Mouse (Mus musculus) kidney, embryonic 16.5 days (tissue): ENCODE results near the gene Mrgprf. TPM values are rescaled to one million over a fixed set of nuclear protein-coding genes. Genes with fewer than 3 reads are reported as not detected.
A peak's percentile ranks its signal among the peaks of the same experiment; 100 is the strongest.

ENCODE experiments used
- ATAC-seq: fragments of 200-750 bp; cut with Nextera tagmentation; 2 replicates; pipeline ENCODE4 v1.8.0; 2017; ENCODE audit warnings: moderate TSS enrichment; ENCODE audit not compliant: low FRiP score, low TSS enrichment
- H3K27ac ChIP-seq: fragments of 300-500 bp; sonication (generic); 2 replicates; pipeline ENCODE4 v1.5.1; 2014; ENCODE audit warnings: low read length
- H3K27me3 ChIP-seq: fragments of 300-500 bp; sonication (generic); 2 replicates; pipeline ENCODE4 v1.6.1; 2014; ENCODE audit warnings: low read length, control low read depth, mixed read lengths; ENCODE audit not compliant: insufficient read depth
- H3K36me3 ChIP-seq: fragments of 300-500 bp; sonication (generic); 2 replicates; pipeline ENCODE4 v1.6.1; 2014; ENCODE audit warnings: low read length, control low read depth, mixed read lengths; ENCODE audit not compliant: insufficient read depth
- H3K4me1 ChIP-seq: fragments of 300-500 bp; sonication (generic); 2 replicates; pipeline ENCODE4 v1.6.1; 2014; ENCODE audit warnings: low read length, control low read depth, mixed read lengths; ENCODE audit not compliant: insufficient read depth
- H3K4me2 ChIP-seq: fragments of 300-500 bp; sonication (generic); replicated peaks from 2 replicates; pipeline ENCODE4 v1.6.1; 2014; ENCODE audit warnings: low read depth, low read length
- H3K4me3 ChIP-seq: fragments of 300-500 bp; sonication (generic); 2 replicates; pipeline ENCODE4 v1.5.1; 2014; ENCODE audit warnings: mild to moderate bottlenecking, low read length
- H3K9ac ChIP-seq: fragments of 300-500 bp; sonication (generic); replicated peaks from 2 replicates; pipeline ENCODE4 v1.6.1; 2014; ENCODE audit warnings: low read length
- H3K9me3 ChIP-seq: fragments of 300-500 bp; sonication (generic); 2 replicates; pipeline ENCODE4 v1.6.1; 2016; ENCODE audit warnings: low read length, control low read depth
- WGBS: fragments of 180-500 bp; shearing (Covaris S2); extraction: QIAGEN DNeasy Blood & Tissue Kit; methylation state at CpG from one replicate; pipeline ENCODE4 v1.1.7; 2014; 5-methylcytosine and 5-hydroxymethylcytosine counted together
- polyA plus RNA-seq: library from polyadenylated mRNA; unstranded; fragments of >200 nt; fragmentation: Nextera tagmentation; extraction: Ambion mirVana; gene quantifications from 2 replicates; pipeline ENCODE4 v1.2.1, GENCODE M21; 2015

The Mrgprf gene
- polyA plus RNA-seq, 1 experiment from 2014 or later = 3.8 TPM

- H3K27me3 ChIP-seq = no peaks in the 10 kb centered on the region
- H3K36me3 ChIP-seq = no peaks in the 10 kb centered on the region
- 58% methylated on average over 4 of the region's 4 CpGs for WGBS
- H3K4me2 ChIP-seq = no peak overlapping the region
- ATAC-seq = no peak
- H3K9me3 ChIP-seq = no peaks in the 10 kb centered on the region
- H3K4me3 ChIP-seq = no peak overlapping the region
- H3K27ac ChIP-seq = no peak overlapping the region
- H3K9ac ChIP-seq = no peak overlapping the region
- 0 out of 2 replicates have a peak, but pooled peaks cover 6% of the 10 kb centered on the region for H3K4me1 ChIP-seq
Observed at GRCm38 (mm10) chr7:145308866-145309265, 8.2 kb downstream of the Mrgprf start.

GRCm38 (mm10) chr7:145309877-145310276 is 9.2 kb downstream of the Mrgprf start:
- H3K9ac ChIP-seq = no peak overlapping the region
- no peaks in the 10 kb centered on the region for H3K27me3 ChIP-seq
- no peak overlapping the region for H3K4me3 ChIP-seq
- H3K9me3 ChIP-seq = no peaks in the 10 kb centered on the region
- 73% methylated on average over 1 of the region's 1 CpGs for WGBS
- no peak for ATAC-seq
- 0 out of 2 replicates have a peak, but pooled peaks cover 6% of the 10 kb centered on the region for H3K4me1 ChIP-seq
- no peaks in the 10 kb centered on the region for H3K36me3 ChIP-seq
- no peak overlapping the region for H3K4me2 ChIP-seq
- no peak overlapping the region for H3K27ac ChIP-seq

GRCm38 (mm10) chr7:145310526-145310925 is 9.9 kb downstream of the Mrgprf start:
- Histone ChIP-seq H3K9me3 (no peaks in the 10 kb centered on the region), H3K4me1 (0 out of 2 replicates have a peak, but pooled peaks cover 6% of the 10 kb centered on the region), H3K9ac (no peak overlapping the region), H3K36me3 (no peaks in the 10 kb centered on the region), H3K4me2 (no peak overlapping the region), H3K27me3 (no peaks in the 10 kb centered on the region), H3K4me3 (no peak overlapping the region), H3K27ac (0 out of 2 replicates have a peak overlapping the region, but pooled peaks have one; percentile 25)
- peak; percentile 69 for ATAC-seq
- 67% methylated on average over 5 of the region's 5 CpGs for WGBS

- no peak for ATAC-seq
Observed at GRCm38 (mm10) chr7:145312137-145312536, 11.5 kb downstream of the Mrgprf start.

GRCm38 (mm10) chr7:145314785-145315411 is 14.3 kb downstream of the Mrgprf start, which contains the start of gene Mrgprd:
Gene Mrgprd, plus strand, starts transcription at chr7:145314835.
- no peak within 1 kb of the TSS for H3K9ac ChIP-seq
- no peaks in the 10 kb centered on the region for H3K27me3 ChIP-seq
- H3K9me3 ChIP-seq = no peaks in the 10 kb centered on the region
- H3K4me3 ChIP-seq = no peak within 1 kb of the TSS
- no peak within 1 kb of the TSS for H3K4me2 ChIP-seq
- H3K36me3 ChIP-seq = no peaks in the 10 kb centered on the region
- H3K27ac ChIP-seq = no peak within 1 kb of the TSS
- H3K4me1 ChIP-seq = 0 out of 2 replicates have a peak, but pooled peaks cover 6% of the 10 kb centered on the region
- WGBS = 91% methylated on average over 6 of the region's 6 CpGs
- ATAC-seq = no peak

More at GRCm38 (mm10) chr7:145312137-145312536, 11.5 kb downstream of the Mrgprf start:
- Histone ChIP-seq H3K9ac (no peak overlapping the region), H3K27ac (no peak overlapping the region), H3K4me1 (0 out of 2 replicates have a peak, but pooled peaks cover 6% of the 10 kb centered on the region), H3K4me3 (no peak overlapping the region), H3K9me3 (no peaks in the 10 kb centered on the region), H3K27me3 (no peaks in the 10 kb centered on the region), H3K4me2 (no peak overlapping the region), H3K36me3 (no peaks in the 10 kb centered on the region)
- WGBS = 79% methylated on average over 3 of the region's 3 CpGs

GRCm38 (mm10) chr7:145317522-145317921 is 16.9 kb downstream of the Mrgprf start:
- WGBS = 73% methylated on average over 4 of the region's 4 CpGs
- Histone ChIP-seq H3K9me3 (no peaks in the 10 kb centered on the region), H3K9ac (no peak overlapping the region), H3K4me2 (no peak overlapping the region), H3K4me1 (no peaks in the 10 kb centered on the region), H3K4me3 (no peak overlapping the region), H3K27ac (no peak overlapping the region), H3K36me3 (no peaks in the 10 kb centered on the region), H3K27me3 (no peaks in the 10 kb centered on the region)
- ATAC-seq = no peak

- H3K4me2 ChIP-seq = no peak overlapping the region
- no peak overlapping the region for H3K9ac ChIP-seq
- 66% methylated on average over 3 of the region's 3 CpGs for WGBS
- ATAC-seq = no peak
- H3K4me3 ChIP-seq = no peak overlapping the region
- no peaks in the 10 kb centered on the region for H3K27me3 ChIP-seq
- H3K4me1 ChIP-seq = no peaks in the 10 kb centered on the region
- H3K9me3 ChIP-seq = no peaks in the 10 kb centered on the region
- H3K27ac ChIP-seq = no peak overlapping the region
- H3K36me3 ChIP-seq = no peaks in the 10 kb centered on the region
Observed at GRCm38 (mm10) chr7:145319481-145319880, 18.9 kb downstream of the Mrgprf start.

- H3K9me3 ChIP-seq = no peaks in the 10 kb centered on the region
- no peak overlapping the region for H3K4me2 ChIP-seq
- no peak overlapping the region for H3K4me3 ChIP-seq
- WGBS = 38% methylated on average over 4 of the region's 4 CpGs
- H3K9ac ChIP-seq = no peak overlapping the region
- H3K36me3 ChIP-seq = no peaks in the 10 kb centered on the region
- no peak for ATAC-seq
- no peaks in the 10 kb centered on the region for H3K4me1 ChIP-seq
- H3K27ac ChIP-seq = no peak overlapping the region
- no peaks in the 10 kb centered on the region for H3K27me3 ChIP-seq
Observed at GRCm38 (mm10) chr7:145323607-145324006, 23.0 kb downstream of the Mrgprf start.

- no peaks in the 10 kb centered on the region for H3K9me3 ChIP-seq
- WGBS = 38% methylated on average over 2 of the region's 2 CpGs
- no peak overlapping the region for H3K27ac ChIP-seq
- ATAC-seq = no peak
- H3K4me2 ChIP-seq = no peak overlapping the region
- H3K4me1 ChIP-seq = 0 out of 2 replicates have a peak, but pooled peaks cover 3% of the 10 kb centered on the region
- no peak overlapping the region for H3K4me3 ChIP-seq
- H3K27me3 ChIP-seq = no peaks in the 10 kb centered on the region
- no peak overlapping the region for H3K9ac ChIP-seq
- no peaks in the 10 kb centered on the region for H3K36me3 ChIP-seq
Observed at GRCm38 (mm10) chr7:145325697-145326096, 25.1 kb downstream of the Mrgprf start.

GRCm38 (mm10) chr7:145329982-145330381 is 29.4 kb downstream of the Mrgprf start:
- no peaks in the 10 kb centered on the region for H3K9me3 ChIP-seq
- H3K4me1 ChIP-seq = 0 out of 2 replicates have a peak, but pooled peaks cover 3% of the 10 kb centered on the region
- WGBS = 42% methylated on average over 2 of the region's 2 CpGs
- H3K36me3 ChIP-seq = no peaks in the 10 kb centered on the region
- H3K4me3 ChIP-seq = no peak overlapping the region
- H3K4me2 ChIP-seq = no peak overlapping the region
- H3K27me3 ChIP-seq = no peaks in the 10 kb centered on the region
- no peak overlapping the region for H3K9ac ChIP-seq
- H3K27ac ChIP-seq = no peak overlapping the region
- ATAC-seq = no peak
